Mouse (Mus musculus) small intestine, adult 2 months (tissue): ENCODE data around the gene Exoc5.

Experiments used
- CTCF ChIP-seq: fragments of 200-500 bp; IDR thresholded peaks from 2 replicates; pipeline ENCODE4 v1.5.1; 2012; ENCODE audit warnings: low read depth, mild to moderate bottlenecking, control low read depth, inconsistent platforms, low read length, moderate library complexity, mixed read lengths; ENCODE audit not compliant: insufficient replicate concordance, insufficient read length; ENCODE audit errors: extremely low read depth
- POLR2A ChIP-seq: fragments of 200-500 bp; IDR thresholded peaks from 2 replicates; pipeline ENCODE4 v1.6.1; 2012; ENCODE audit warnings: low read depth, mild to moderate bottlenecking, control low read depth, inconsistent platforms, low read length, moderate library complexity

DNA sequence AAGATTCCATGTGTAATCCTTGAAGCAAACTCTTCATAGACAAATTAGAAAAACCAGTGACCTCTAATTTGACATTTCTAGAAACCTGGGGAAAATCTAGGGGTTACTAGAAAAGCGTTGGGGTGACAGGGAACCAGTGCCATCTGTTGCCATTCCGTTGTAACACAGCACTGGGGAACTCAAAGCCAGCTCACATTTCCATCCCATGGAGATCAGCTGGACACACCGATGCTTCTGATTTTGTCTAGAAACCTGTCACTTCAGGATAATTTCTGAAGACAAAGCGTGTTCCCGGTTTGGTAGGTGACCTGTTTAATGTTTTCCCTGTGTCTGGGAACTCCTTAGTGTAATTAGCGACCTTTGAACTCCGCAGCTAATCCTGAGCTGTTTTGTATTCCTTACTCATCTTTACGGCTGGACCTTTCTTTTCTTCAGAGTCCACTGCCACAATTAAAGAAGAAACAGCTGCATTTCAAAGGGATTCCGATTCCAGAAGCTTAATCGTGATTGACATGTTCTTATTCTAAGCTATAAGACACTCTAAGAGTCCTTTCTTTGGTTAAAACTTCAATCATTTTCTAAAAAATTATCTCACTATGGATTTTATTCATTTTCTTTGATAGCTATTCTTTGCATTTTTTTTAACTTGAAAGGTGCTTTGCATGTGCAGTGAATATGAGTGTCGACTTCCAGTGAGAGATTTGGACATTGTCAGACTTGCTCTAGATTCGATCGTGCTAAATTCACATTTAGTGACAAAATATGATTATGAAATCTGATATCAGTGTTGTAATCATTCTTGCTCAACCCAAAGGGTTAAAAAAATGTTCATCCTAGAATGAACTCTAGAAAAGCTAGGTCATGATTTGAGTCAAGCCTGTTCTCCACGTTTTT, 21.9 kb upstream of the Exoc5 start:
- TF ChIP-seq POLR2A (no peak), CTCF (no peak)
